Mouse (Mus musculus) 3T3-L1 (cell line): ENCODE results near the gene Gm10837.

Experiments
- DNase-seq: peaks from one replicate; pipeline ENCODE4 v3.0.0-alpha.2; 2015; ENCODE audit warnings: low read depth, low spot score

The Gm10837 gene

GRCm38 (mm10) chr14:122534017-122534924 lies 43.9 kb downstream of the Gm10837 start, which contains the start of gene Pcca:
Pcca (plus strand) TSS chr14:122534324.
- peak; percentile 98 for DNase-seq

DNA sequence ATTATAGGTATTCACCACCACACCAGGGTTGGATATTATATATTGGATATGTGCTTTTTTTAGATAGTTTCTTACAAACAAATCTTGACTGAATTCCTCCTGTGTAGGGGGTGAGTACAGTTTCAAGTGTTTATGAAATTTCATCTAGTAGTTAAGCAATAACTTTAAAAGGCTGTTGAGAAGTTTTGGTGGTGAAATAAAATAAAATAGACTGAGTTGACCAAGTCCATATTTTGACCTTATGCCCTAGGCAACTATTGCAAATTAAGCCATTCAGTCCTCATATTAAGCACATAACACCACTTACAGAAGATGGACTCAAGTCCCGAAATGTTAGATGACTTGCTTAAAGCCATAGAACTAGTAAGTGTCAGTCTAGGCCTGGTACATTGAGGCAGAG lies 45.6 kb downstream of the Gm10837 start:
- DNase-seq: no peak
